Mouse (Mus musculus): ENCODE measurements at regions not wholly inside any gene's neighbourhood (a gene's known extent, or its start where the extent isn't known, plus 50 kb on each side); places are given as distances from the start of the nearest gene placed in this dataset.

DNA sequence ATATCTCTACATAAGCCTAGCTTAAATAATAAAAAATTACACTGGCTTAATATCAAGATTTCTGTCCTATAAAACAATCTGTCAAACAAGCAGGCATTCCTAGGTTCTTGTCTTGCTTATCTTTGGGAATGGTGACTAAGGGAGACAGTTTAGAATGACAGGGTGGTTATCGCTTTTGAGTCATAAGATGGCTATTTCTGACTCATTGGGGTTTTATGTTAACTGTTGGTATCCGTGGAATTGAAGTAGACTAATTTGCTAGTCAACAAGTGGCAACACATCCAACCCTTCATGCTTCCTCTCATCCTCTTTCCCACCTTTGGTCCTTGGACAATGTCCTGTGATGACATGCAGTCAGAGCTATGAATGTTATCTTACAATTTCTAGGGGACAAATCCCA, 328.0 kb downstream of the Cps1 start:
- Histone ChIP-seq H3K27ac (ENCODE audit: insufficient read depth, low read depth, low read length) (no peak overlapping the region), H3K4me3 (ENCODE audit: insufficient read depth, low read length) (no peak overlapping the region), H3K4me1 (ENCODE audit: control insufficient read depth, insufficient read depth, low read length) (no peaks in the 10 kb centered on the region)
- TF ChIP-seq CTCF (IDR thresholded peaks at IDR 0.05; ENCODE audit: low read depth, low read length) (no peak), POLR2A (IDR thresholded peaks at IDR 0.05; ENCODE audit: borderline replicate concordance, low read depth, low read length) (no peak)

DNA sequence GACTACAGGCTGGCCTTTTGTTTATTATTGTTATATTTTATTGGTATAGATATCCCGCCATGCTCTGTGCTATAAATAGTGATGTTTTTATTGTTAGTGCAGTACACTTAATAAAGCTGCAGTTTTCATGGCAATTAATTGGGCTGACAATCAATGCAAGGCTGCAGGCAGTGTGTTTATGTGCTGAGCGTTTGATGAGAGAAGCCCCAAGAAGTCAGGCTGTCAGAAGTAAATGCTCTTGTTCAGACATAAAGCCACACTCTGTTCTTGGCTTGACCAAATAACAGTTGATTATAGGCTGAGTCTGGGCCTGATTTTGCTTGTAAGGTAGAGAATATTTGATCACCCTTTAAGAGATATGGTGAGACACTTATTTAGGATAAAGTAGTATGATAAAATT, 341.4 kb downstream of the Cps1 start:
- no peaks in the 10 kb centered on the region for H3K4me1 ChIP-seq (ENCODE audit: control insufficient read depth, insufficient read depth, low read length)
- no peak overlapping the region for H3K27ac ChIP-seq (ENCODE audit: insufficient read depth, low read depth, low read length)
- no peak for TF ChIP-seq CTCF (IDR thresholded peaks at IDR 0.05; ENCODE audit: low read depth, low read length)
- TF ChIP-seq POLR2A (IDR thresholded peaks at IDR 0.05; ENCODE audit: borderline replicate concordance, low read depth, low read length): no peak
- H3K4me3 ChIP-seq (ENCODE audit: insufficient read depth, low read length): no peak overlapping the region

DNA sequence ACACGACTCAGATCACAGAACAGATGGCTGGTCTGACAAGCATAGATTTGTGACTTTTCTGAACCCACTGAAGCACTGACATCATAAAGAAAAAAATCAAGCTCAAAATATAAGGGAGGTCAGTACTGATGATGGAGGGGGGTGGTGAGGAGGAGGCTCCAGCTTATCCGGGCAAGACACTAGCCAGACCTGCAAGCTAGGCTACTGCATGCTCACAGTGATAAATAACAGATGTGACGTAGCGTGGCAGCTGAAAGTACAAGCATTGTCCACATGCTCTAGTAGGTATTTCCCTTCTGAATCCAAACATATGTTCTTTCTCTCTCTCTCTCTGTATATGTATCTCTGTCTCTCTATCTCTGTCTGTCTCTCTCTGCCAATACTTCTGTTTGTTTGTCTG, 342.7 kb downstream of the Cps1 start:
- H3K27ac ChIP-seq (ENCODE audit: insufficient read depth, low read depth, low read length): no peak overlapping the region
- no peak for TF ChIP-seq CTCF (IDR thresholded peaks at IDR 0.05; ENCODE audit: low read depth, low read length)
- no peak for TF ChIP-seq POLR2A (IDR thresholded peaks at IDR 0.05; ENCODE audit: borderline replicate concordance, low read depth, low read length)

DNA sequence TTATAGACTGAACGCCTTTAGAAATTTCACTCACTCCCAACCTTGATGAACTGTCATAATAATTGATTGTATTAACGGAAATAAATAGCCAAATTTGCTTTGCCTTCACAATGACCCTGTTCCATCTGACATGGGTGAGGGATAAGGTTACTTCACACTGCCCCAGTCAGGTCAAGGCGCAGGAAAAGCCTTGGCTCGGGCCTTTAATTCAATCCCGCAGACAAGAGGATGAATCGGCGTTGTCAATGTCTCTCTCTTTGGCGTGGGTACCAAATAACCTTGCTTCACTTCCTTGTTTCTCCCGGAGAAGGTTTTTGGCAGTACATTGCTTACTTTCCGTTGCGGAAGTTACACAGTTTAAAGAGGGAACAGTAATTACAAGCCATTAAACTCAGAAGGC, 354.2 kb downstream of the Cps1 start:
- no peaks in the 10 kb centered on the region for H3K4me1 ChIP-seq (ENCODE audit: control insufficient read depth, insufficient read depth, low read length)
- no peak overlapping the region for H3K27ac ChIP-seq (ENCODE audit: insufficient read depth, low read depth, low read length)
- no peak for TF ChIP-seq POLR2A (IDR thresholded peaks at IDR 0.05; ENCODE audit: borderline replicate concordance, low read depth, low read length)
- no peak for TF ChIP-seq CTCF (IDR thresholded peaks at IDR 0.05; ENCODE audit: low read depth, low read length)
- no peak overlapping the region for H3K4me3 ChIP-seq (ENCODE audit: insufficient read depth, low read length)

More for the DNA sequence above, 342.7 kb downstream of the Cps1 start:
- no peaks in the 10 kb centered on the region for H3K4me1 ChIP-seq (ENCODE audit: control insufficient read depth, insufficient read depth, low read length)
- H3K4me3 ChIP-seq (ENCODE audit: insufficient read depth, low read length): no peak overlapping the region

DNA sequence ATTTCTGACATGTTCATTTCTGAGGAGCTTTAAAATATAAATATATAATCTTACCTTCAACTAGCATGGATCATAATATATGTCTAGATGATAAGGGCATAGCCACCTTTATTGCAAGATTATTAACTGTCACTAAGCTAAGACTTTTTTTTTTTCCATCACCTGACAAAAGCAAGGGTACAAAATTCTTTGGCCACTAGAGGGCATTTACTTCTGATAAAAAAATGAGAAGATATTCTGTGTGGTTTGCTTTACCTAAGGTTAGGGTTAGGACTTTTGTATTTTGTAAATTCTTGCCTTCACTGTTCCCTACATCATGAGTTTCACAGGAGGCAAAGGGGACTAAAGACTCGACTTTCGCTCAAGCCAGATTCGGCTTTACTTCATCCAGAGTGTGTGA, 355.1 kb downstream of the Cps1 start:
- H3K4me3 ChIP-seq (ENCODE audit: insufficient read depth, low read length): no peak overlapping the region
- TF ChIP-seq CTCF (IDR thresholded peaks at IDR 0.05; ENCODE audit: low read depth, low read length) (no peak), POLR2A (IDR thresholded peaks at IDR 0.05; ENCODE audit: borderline replicate concordance, low read depth, low read length) (no peak)
- no peak overlapping the region for H3K27ac ChIP-seq (ENCODE audit: insufficient read depth, low read depth, low read length)
- H3K4me1 ChIP-seq (ENCODE audit: control insufficient read depth, insufficient read depth, low read length): no peaks in the 10 kb centered on the region

DNA sequence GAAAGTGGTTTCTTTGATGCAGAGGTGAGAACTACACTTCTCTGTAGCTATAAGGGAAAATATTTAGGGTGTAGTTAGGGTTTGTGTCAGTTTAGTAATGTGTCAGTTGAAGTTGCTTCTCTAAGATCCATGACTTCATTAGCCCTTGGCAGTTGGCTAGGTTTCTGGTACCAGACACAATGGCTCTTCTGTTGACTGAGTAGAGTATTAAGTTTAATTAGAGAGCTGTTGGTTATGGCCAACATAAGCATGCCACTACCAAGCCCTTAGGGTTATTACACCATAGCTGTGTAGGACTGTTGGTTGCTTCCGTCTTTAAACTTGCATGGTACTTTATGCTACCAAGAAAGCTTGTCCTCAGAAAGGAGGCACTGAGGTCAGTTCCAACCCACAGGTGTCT, 359.1 kb downstream of the Cps1 start:
- Histone ChIP-seq H3K4me1 (ENCODE audit: control insufficient read depth, insufficient read depth, low read length) (no peaks in the 10 kb centered on the region), H3K4me3 (ENCODE audit: insufficient read depth, low read length) (no peak overlapping the region), H3K27ac (ENCODE audit: insufficient read depth, low read depth, low read length) (no peak overlapping the region)
- TF ChIP-seq CTCF (IDR thresholded peaks at IDR 0.05; ENCODE audit: low read depth, low read length) (no peak), POLR2A (IDR thresholded peaks at IDR 0.05; ENCODE audit: borderline replicate concordance, low read depth, low read length) (no peak)

DNA sequence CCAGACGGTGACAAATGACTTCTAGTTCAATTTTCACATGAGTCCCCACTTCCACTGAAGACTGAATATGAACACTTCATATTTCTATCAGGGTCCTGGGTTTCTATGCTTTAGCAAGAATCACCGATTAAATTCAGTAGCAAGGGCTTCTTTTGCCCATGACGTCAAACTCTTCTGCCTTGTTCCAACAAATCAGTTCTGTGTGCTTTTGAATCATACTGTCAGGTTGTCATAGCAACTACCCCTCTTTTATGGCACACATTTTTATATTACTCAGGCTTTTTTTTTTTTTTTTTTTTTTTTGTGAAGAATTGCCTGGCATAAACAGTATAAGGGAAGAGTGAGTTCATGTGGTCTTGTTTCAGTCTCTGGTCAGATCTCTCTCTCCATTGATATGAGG, 381.3 kb downstream of the Cps1 start:
- H3K27ac ChIP-seq (ENCODE audit: insufficient read depth, low read depth, low read length): no peak overlapping the region
- TF ChIP-seq CTCF (IDR thresholded peaks at IDR 0.05; ENCODE audit: low read depth, low read length): no peak
- no peak for TF ChIP-seq POLR2A (IDR thresholded peaks at IDR 0.05; ENCODE audit: borderline replicate concordance, low read depth, low read length)

DNA sequence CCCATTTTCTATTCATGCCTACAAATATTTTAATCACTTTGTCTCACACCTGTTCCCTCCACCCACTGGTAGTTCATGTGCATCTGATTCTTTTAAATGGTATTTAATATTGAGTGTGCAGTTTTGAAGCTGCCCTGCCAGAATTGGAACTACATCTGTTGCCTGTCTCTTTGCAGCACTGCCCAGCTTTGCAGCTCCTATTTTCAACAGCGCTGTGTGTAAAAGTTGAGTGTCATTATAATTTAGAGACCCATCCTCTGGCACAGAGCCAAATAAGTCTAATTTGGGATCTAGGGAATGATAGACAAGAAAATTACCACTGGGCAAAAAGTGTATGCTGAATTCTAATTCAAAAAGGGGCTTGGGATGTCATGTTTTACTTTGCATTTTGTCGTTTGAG, 382.9 kb downstream of the Cps1 start:
- no peak overlapping the region for H3K27ac ChIP-seq (ENCODE audit: insufficient read depth, low read depth, low read length)
- no peaks in the 10 kb centered on the region for H3K4me1 ChIP-seq (ENCODE audit: control insufficient read depth, insufficient read depth, low read length)
- TF ChIP-seq CTCF (IDR thresholded peaks at IDR 0.05; ENCODE audit: low read depth, low read length): no peak
- no peak for TF ChIP-seq POLR2A (IDR thresholded peaks at IDR 0.05; ENCODE audit: borderline replicate concordance, low read depth, low read length)
- no peak overlapping the region for H3K4me3 ChIP-seq (ENCODE audit: insufficient read depth, low read length)

More for the DNA sequence above, 381.3 kb downstream of the Cps1 start:
- Histone ChIP-seq H3K4me3 (ENCODE audit: insufficient read depth, low read length) (no peak overlapping the region), H3K4me1 (ENCODE audit: control insufficient read depth, insufficient read depth, low read length) (no peaks in the 10 kb centered on the region)

DNA sequence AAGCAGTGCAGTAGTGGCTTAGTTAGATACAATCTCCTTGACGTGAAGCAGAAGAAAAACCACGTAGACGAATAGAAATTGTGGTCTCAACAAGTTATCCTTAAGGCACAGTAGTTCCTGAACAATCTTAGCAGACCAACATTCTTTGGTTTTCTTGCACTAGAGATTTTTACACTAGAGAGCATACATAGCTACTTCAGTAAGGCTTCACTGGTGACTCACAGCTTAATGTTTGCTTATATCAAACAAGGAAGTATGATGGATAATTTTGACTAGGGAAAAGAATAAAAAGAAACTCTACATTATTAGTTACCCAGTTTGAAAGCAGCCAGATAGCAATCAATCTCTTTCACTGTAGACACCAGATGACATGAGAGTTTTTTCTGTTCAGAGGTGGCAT, 395.5 kb downstream of the Cps1 start:
- H3K4me3 ChIP-seq (ENCODE audit: insufficient read depth, low read length): no peak overlapping the region
- no peak overlapping the region for H3K27ac ChIP-seq (ENCODE audit: insufficient read depth, low read depth, low read length)
- no peaks in the 10 kb centered on the region for H3K4me1 ChIP-seq (ENCODE audit: control insufficient read depth, insufficient read depth, low read length)
- TF ChIP-seq POLR2A (IDR thresholded peaks at IDR 0.05; ENCODE audit: borderline replicate concordance, low read depth, low read length) (no peak), CTCF (IDR thresholded peaks at IDR 0.05; ENCODE audit: low read depth, low read length) (no peak)

DNA sequence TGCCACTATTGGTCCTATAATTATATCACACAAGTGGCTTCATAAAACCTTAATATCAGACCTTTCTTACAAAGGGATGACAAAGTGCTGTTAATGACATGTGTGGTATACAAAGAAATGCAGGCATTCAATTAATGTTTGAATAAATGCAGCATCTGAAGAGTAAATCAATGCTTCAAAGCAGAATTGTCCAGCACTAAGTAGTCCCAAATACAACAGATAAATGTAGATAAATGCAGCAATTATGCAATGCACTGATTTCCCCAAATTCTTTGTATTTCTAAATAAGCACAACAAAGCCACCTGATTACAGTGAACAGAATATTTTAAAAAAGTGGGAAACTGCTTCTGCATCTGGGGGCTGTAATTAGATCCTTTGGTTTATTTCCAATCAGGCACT, 435.9 kb downstream of the Cps1 start:
- Histone ChIP-seq H3K4me3 (ENCODE audit: insufficient read depth, low read length) (no peak overlapping the region), H3K4me1 (ENCODE audit: control insufficient read depth, insufficient read depth, low read length) (no peaks in the 10 kb centered on the region), H3K27ac (ENCODE audit: insufficient read depth, low read depth, low read length) (no peak overlapping the region)
- TF ChIP-seq CTCF (IDR thresholded peaks at IDR 0.05; ENCODE audit: low read depth, low read length) (no peak), POLR2A (IDR thresholded peaks at IDR 0.05; ENCODE audit: borderline replicate concordance, low read depth, low read length) (no peak)

DNA sequence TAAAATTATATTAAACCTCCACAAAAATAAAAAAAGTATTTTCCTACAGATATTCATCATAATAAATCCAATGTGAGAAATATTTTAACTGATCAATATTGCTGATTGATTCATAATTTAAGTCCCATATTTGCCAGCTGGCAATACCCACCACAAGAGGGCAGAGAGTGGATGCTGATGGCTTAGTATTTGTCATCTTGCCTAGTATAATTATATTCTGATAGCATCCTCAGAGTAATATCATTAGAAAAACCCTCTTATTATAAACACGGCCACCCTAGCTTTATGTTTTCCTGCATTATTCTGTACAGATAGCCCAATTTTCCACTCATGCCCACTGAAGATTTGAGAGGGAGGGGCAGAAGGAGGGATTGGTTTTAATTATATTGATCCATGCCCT, 436.4 kb downstream of the Cps1 start:
- no peak overlapping the region for H3K27ac ChIP-seq (ENCODE audit: insufficient read depth, low read depth, low read length)

More for the DNA sequence above, 436.4 kb downstream of the Cps1 start:
- H3K4me1 ChIP-seq (ENCODE audit: control insufficient read depth, insufficient read depth, low read length): no peaks in the 10 kb centered on the region
- H3K4me3 ChIP-seq (ENCODE audit: insufficient read depth, low read length): no peak overlapping the region
- TF ChIP-seq POLR2A (IDR thresholded peaks at IDR 0.05; ENCODE audit: borderline replicate concordance, low read depth, low read length) (no peak), CTCF (IDR thresholded peaks at IDR 0.05; ENCODE audit: low read depth, low read length) (no peak)

All from bone marrow macrophage, adult 2 months (primary cell).